Mouse (Mus musculus) stomach, embryonic 16.5 days (tissue): ENCODE measurements at regions not wholly inside any gene's neighbourhood (a gene's known extent, or its start where the extent isn't known, plus 50 kb on each side); places are given as distances from the start of the nearest gene placed in this dataset.

Experiments
- ATAC-seq: fragments of 200-750 bp; cut with Nextera tagmentation; 2 replicates; pipeline ENCODE4 v1.8.0; 2017; ENCODE audit warnings: moderate number of reproducible peaks, moderate TSS enrichment; ENCODE audit not compliant: insufficient read depth, low FRiP score
- H3K27ac ChIP-seq: fragments of 300-500 bp; sonication (generic); 2 replicates; pipeline ENCODE4 v1.5.1; 2014; ENCODE audit warnings: low read length
- H3K27me3 ChIP-seq: fragments of 300-500 bp; sonication (generic); 2 replicates; pipeline ENCODE4 v1.6.1; 2014; ENCODE audit warnings: low read length, control low read depth, mixed read lengths; ENCODE audit not compliant: control insufficient read depth, insufficient read depth
- H3K36me3 ChIP-seq: fragments of 300-500 bp; sonication (generic); 2 replicates; pipeline ENCODE4 v1.6.1; 2014; ENCODE audit warnings: low read length; ENCODE audit not compliant: control insufficient read depth, insufficient read depth
- H3K4me1 ChIP-seq: fragments of 300-500 bp; sonication (generic); 2 replicates; pipeline ENCODE4 v1.6.1; 2014; ENCODE audit warnings: low read length, control low read depth, mixed read lengths; ENCODE audit not compliant: control insufficient read depth, insufficient read depth
- H3K4me2 ChIP-seq: fragments of 300-500 bp; sonication (generic); 2 replicates; pipeline ENCODE4 v1.6.1; 2014; ENCODE audit warnings: low read depth, low read length, mixed read lengths
- H3K4me3 ChIP-seq: fragments of 300-500 bp; sonication (generic); replicated peaks from 2 replicates; pipeline ENCODE4 v1.5.1; 2014; ENCODE audit warnings: mild to moderate bottlenecking, low read length
- H3K9ac ChIP-seq: fragments of 300-500 bp; sonication (generic); 2 replicates; pipeline ENCODE4 v1.6.1; 2014; ENCODE audit warnings: low read length
- H3K9me3 ChIP-seq: fragments of 300-500 bp; sonication (generic); replicated peaks from 2 replicates; pipeline ENCODE4 v1.6.1; 2016; ENCODE audit warnings: low read length, control low read depth; ENCODE audit not compliant: control insufficient read depth
- WGBS: fragments of 180-500 bp; shearing (Covaris S2); extraction: QIAGEN DNeasy Blood & Tissue Kit; methylation state at CpG from one replicate; pipeline ENCODE4 v1.1.7; 2014; 5-methylcytosine and 5-hydroxymethylcytosine counted together

DNA sequence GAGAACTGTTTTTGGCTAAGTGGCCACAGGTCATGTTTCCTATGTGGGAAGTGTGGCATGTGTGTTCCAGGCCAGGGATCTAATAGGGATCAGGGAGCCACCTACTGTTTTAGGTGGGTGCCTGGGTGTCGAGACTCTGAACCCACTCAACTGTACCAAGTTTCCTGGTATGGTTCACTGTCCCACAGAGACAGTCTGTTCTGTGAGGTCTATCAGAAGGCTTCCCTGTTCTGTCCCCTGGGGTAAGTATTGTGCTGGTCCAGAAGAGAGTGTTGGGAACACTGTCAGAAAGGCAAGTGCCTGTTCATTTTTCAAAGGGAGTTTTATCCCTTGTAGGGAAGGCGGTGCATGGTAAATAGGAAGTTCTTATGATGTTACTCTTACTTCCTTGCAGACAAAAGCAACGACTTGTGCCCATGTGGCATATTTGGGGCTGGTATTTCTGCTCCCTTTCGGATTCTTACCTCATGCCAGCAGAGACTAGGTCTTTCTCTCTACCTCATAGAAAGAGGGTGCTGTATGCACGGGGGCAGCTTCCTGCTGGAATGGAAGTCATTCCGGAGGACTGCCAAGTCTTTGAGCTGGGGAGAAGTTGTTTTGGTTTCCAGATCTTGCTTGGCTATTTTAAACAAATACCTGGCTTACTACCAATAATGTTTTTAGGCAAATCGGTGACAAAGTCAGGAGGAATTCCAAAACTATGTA lies 377.7 kb upstream of the Mmadhc start:
- ATAC-seq = no peak
- Histone ChIP-seq H3K36me3 (no peaks in the 10 kb centered on the region), H3K27me3 (no peaks in the 10 kb centered on the region), H3K9me3 (no peaks in the 10 kb centered on the region), H3K4me2 (no peak overlapping the region), H3K9ac (no peak overlapping the region), H3K27ac (no peak overlapping the region), H3K4me3 (no peak overlapping the region), H3K4me1 (no peaks in the 10 kb centered on the region)
- WGBS = 74% methylated on average over 7 of the region's 7 CpGs

DNA sequence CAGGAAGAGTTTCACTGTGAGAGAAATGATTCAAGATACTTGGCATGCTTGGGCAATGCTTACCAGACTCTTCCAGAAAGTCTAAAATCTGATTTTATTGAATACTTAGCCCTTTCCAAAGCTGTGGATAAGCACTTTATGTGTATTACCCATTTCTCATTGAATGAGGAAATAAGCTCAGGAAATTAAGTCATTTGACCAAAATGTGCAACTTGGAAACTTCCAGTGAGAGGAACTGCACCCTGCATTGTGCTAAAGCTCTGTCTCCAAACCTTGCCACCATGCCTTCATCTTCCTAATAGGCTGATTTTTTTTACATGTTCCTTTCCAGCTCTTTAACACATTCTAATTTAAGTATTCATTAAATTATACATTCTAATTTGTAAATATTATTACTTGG lies 372.7 kb upstream of the Mmadhc start:
- Histone ChIP-seq H3K4me2 (no peak overlapping the region), H3K27ac (no peak overlapping the region), H3K9ac (no peak overlapping the region), H3K9me3 (no peaks in the 10 kb centered on the region), H3K27me3 (no peaks in the 10 kb centered on the region), H3K36me3 (no peaks in the 10 kb centered on the region), H3K4me3 (no peak overlapping the region), H3K4me1 (no peaks in the 10 kb centered on the region)
- ATAC-seq = no peak

DNA sequence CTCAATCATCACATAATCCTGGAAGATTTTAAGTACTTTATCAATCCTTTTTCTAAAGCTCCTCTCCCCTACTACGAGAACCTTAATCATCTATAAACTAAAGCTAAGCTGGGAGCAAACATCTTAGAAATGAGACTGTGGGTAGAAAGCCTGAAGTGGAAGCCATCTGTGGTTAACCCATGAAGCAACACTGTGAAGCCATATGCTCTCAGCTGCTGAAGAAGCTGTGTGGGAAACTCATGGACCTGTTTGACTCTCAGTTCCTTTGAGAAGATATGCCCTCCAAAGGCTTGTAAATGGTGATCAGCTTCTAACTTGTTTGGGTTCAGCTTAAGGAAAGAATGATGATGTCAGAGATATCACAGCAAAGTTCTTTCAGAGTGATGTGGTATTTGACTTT lies 372.2 kb upstream of the Mmadhc start:
- no peak for ATAC-seq
- no peak overlapping the region for H3K9ac ChIP-seq
- no peak overlapping the region for H3K4me3 ChIP-seq
- no peak overlapping the region for H3K4me2 ChIP-seq
- H3K9me3 ChIP-seq = no peaks in the 10 kb centered on the region
- no peak overlapping the region for H3K27ac ChIP-seq
- no peaks in the 10 kb centered on the region for H3K4me1 ChIP-seq
- WGBS = 43% methylated on average over 1 of the region's 1 CpGs
- H3K36me3 ChIP-seq = no peaks in the 10 kb centered on the region
- H3K27me3 ChIP-seq = no peaks in the 10 kb centered on the region

DNA sequence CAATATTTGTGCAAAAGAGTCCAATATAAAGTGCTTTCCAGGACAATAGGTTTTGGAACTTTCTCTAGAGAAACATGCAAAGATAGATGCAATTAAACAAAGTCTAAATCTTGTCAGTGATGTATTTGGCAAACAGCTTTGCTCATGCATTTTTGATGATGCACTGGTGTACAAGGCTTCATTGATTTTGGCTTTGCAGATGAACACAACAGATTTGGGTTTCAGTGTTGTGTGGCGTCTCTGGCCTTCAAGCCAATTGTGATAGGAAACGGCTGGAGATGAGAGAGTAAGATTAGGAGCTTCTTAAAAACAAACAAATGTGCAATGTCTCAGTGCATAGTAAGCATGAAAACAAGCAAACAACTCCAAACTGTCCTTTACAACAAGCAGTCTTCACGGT lies 370.6 kb upstream of the Mmadhc start:
- Histone ChIP-seq H3K9ac (no peak overlapping the region), H3K9me3 (no peaks in the 10 kb centered on the region), H3K27me3 (no peaks in the 10 kb centered on the region), H3K4me3 (no peak overlapping the region), H3K27ac (no peak overlapping the region), H3K36me3 (no peaks in the 10 kb centered on the region), H3K4me2 (no peak overlapping the region), H3K4me1 (no peaks in the 10 kb centered on the region)
- no peak for ATAC-seq
- 56% methylated on average over 3 of the region's 3 CpGs for WGBS

DNA sequence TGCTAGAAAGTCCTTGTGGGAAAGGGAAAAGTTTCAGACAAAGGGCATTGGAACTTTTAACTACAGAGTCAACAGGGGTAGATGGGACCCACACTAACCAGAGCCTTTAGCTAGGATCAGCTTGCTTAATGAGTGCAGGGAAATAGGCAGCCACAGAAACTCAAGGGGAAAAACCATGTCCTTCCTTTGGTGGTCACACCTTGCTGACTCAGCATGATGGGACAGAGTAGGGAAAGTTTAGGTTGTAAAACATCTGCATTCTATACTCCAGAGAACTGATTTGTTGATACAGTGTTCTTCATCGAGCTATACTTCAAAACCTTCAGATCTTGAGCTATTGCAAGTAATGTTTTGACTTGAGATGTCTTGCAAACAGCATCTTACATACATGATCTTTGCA lies 365.9 kb upstream of the Mmadhc start:
- no peak for ATAC-seq
- Histone ChIP-seq H3K36me3 (no peaks in the 10 kb centered on the region), H3K9me3 (no peaks in the 10 kb centered on the region), H3K9ac (no peak overlapping the region), H3K27ac (no peak overlapping the region), H3K27me3 (no peaks in the 10 kb centered on the region), H3K4me3 (no peak overlapping the region), H3K4me1 (no peaks in the 10 kb centered on the region), H3K4me2 (no peak overlapping the region)
- 78% methylated on average over 1 of the region's 1 CpGs for WGBS

DNA sequence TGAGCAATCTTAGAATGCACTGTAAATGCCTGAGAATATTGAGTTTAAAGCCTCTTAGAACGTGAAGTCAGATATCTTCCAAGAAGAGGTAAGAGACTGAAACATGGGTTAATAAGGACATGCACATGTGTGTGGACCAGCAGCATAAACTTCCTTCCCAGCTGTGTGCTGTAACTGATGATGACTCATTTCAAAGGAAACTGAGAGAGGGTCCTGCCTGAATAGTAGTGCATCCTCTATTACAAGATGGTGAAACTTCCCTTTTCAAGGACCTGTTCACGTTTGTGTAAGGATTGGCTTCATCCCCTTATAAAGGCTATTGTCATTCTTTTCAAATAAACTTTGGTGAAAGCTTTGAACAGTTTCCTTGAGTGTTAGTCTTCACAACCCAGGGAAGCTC lies 363.4 kb upstream of the Mmadhc start:
- WGBS = 63% methylated on average over 2 of the region's 2 CpGs
- no peak for ATAC-seq
- H3K27me3 ChIP-seq = no peaks in the 10 kb centered on the region

DNA sequence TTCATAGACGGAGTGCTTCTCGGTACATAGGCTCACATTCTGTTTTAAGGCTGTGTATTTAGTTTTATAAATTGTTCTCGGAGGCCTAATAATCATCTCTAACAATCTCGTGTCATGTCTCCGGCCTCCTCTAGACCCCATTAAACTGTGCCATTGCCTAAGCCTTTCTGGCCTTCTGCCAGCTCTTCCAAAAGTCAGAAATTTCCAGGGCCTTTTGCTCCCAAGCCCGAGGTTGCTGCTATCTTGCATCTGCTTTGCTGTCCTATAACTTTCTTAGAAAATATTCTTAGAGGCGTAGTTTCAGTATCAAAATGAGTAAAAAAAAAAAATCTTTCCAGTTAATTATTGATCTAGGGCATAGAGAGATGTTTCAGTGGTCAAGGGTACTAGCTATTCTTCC lies 361.2 kb upstream of the Mmadhc start:
- Histone ChIP-seq H3K4me3 (no peak overlapping the region), H3K9ac (no peak overlapping the region), H3K27ac (no peak overlapping the region), H3K9me3 (no peaks in the 10 kb centered on the region), H3K4me2 (no peak overlapping the region), H3K27me3 (no peaks in the 10 kb centered on the region), H3K36me3 (no peaks in the 10 kb centered on the region), H3K4me1 (no peaks in the 10 kb centered on the region; the same call in 1 of the 2 replicates)
- WGBS = 65% methylated on average over 7 of the region's 7 CpGs
- ATAC-seq = no peak

More for the DNA sequence above, 363.4 kb upstream of the Mmadhc start:
- H3K36me3 ChIP-seq = no peaks in the 10 kb centered on the region
- no peak overlapping the region for H3K27ac ChIP-seq
- H3K9ac ChIP-seq = no peak overlapping the region
- no peaks in the 10 kb centered on the region for H3K9me3 ChIP-seq
- no peak overlapping the region for H3K4me2 ChIP-seq
- H3K4me3 ChIP-seq = no peak overlapping the region
- no peaks in the 10 kb centered on the region; the same call in 1 of the 2 replicates for H3K4me1 ChIP-seq

DNA sequence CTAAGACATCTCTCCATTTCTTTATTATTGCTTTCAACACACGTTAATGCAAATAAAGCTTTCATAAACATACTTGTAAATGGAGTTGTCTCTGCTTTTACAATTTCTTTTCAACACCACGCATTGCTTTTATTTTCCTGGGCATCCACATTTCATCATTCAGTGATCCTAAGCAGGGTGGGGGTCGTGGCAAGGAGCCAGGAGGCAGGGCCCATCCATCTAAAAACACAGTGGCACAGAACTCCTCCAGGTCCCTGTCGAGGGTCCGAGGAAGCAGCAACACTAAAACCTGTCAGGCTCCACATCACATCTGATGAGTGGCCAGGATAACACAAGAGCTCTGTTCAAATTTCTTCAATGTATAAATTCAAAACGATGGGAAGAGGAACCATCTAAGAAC lies 359.8 kb upstream of the Mmadhc start:
- Histone ChIP-seq H3K4me2 (no peak overlapping the region), H3K36me3 (no peaks in the 10 kb centered on the region), H3K9me3 (no peaks in the 10 kb centered on the region), H3K4me3 (no peak overlapping the region), H3K27me3 (no peaks in the 10 kb centered on the region), H3K9ac (no peak overlapping the region), H3K4me1 (no peaks in the 10 kb centered on the region; the same call in 1 of the 2 replicates), H3K27ac (no peak overlapping the region)
- WGBS = 70% methylated on average over 6 of the region's 6 CpGs
- no peak for ATAC-seq

DNA sequence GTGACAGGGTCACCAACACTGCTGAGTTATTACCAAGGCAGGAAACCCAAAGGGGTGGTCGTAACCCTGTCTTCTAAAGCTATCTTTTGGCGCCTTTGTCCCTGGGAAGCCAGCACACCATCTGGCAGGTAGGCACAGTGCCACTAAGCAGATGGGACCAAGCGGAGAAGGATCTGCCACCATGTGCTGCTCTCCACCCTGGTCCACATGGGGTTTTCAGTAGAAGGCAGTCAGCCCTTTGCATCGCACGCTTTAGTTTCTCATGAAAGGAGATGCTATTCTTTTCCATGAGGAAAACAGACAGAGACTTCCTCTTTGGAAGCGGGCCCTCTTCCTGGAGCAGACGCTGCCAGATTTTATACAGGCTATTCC lies 358.3 kb upstream of the Mmadhc start:
- H3K4me1 ChIP-seq = no peaks in the 10 kb centered on the region; the same call in 1 of the 2 replicates
- no peak overlapping the region for H3K27ac ChIP-seq
- no peak for ATAC-seq
- H3K27me3 ChIP-seq = no peaks in the 10 kb centered on the region
- H3K9me3 ChIP-seq = no peaks in the 10 kb centered on the region
- no peaks in the 10 kb centered on the region for H3K36me3 ChIP-seq
- 73% methylated on average over 7 of the region's 7 CpGs for WGBS
- H3K4me2 ChIP-seq = no peak overlapping the region
- H3K9ac ChIP-seq = no peak overlapping the region
- no peak overlapping the region for H3K4me3 ChIP-seq
